Mouse (Mus musculus) liver, embryonic 16.5 days (tissue): ENCODE measurements at regions not wholly inside any gene's neighbourhood (a gene's known extent, or its start where the extent isn't known, plus 50 kb on each side); places are given as distances from the start of the nearest gene placed in this dataset.

ENCODE experiments used
- ATAC-seq: fragments of 200-750 bp; cut with Nextera tagmentation; 2 replicates; pipeline ENCODE4 v1.8.0; 2017; ENCODE audit warnings: low read depth, mild to moderate bottlenecking, moderate number of reproducible peaks, moderate library complexity
- H3K27ac ChIP-seq: fragments of 300-500 bp; sonication (generic); 2 replicates; pipeline ENCODE4 v1.5.1; 2014; ENCODE audit warnings: mild to moderate bottlenecking, low read length
- H3K27me3 ChIP-seq: fragments of 300-500 bp; sonication (generic); 2 replicates; pipeline ENCODE4 v1.6.1; 2014; ENCODE audit warnings: low read depth, low read length, mixed read lengths; ENCODE audit not compliant: control insufficient read depth, insufficient read depth
- H3K36me3 ChIP-seq: fragments of 300-500 bp; sonication (generic); 2 replicates; pipeline ENCODE4 v1.6.1; 2014; ENCODE audit warnings: mild to moderate bottlenecking; ENCODE audit not compliant: control insufficient read depth, insufficient read depth
- H3K4me1 ChIP-seq: fragments of 300-500 bp; sonication (generic); 2 replicates; pipeline ENCODE4 v1.6.1; 2014; ENCODE audit warnings: low read depth, low read length, mixed read lengths; ENCODE audit not compliant: control insufficient read depth
- H3K4me2 ChIP-seq: fragments of 300-500 bp; sonication (generic); 2 replicates; pipeline ENCODE4 v1.6.1; 2014; ENCODE audit warnings: low read depth, low read length, mixed read lengths
- H3K4me3 ChIP-seq: fragments of 300-500 bp; sonication (generic); 2 replicates; pipeline ENCODE4 v1.5.1; 2014; ENCODE audit warnings: low read depth, mild to moderate bottlenecking, low read length
- H3K9ac ChIP-seq: fragments of 300-500 bp; sonication (generic); 2 replicates; pipeline ENCODE4 v1.6.1; 2014; ENCODE audit warnings: low read depth, low read length
- H3K9me3 ChIP-seq: fragments of 300-500 bp; sonication (generic); replicated peaks from 2 replicates; pipeline ENCODE4 v1.6.1; 2016; ENCODE audit warnings: low read length; ENCODE audit not compliant: control insufficient read depth
- WGBS: fragments of 180-500 bp; shearing (Covaris S2); extraction: QIAGEN DNeasy Blood & Tissue Kit; methylation state at CpG from one replicate; pipeline ENCODE4 v1.1.7; 2014; ENCODE audit not compliant: insufficient replicate concordance; 5-methylcytosine and 5-hydroxymethylcytosine counted together

GRCm38 (mm10) chr3:60758568-60758967, 244.0 kb upstream of the P2ry1 start:
- 59% methylated on average over 2 of the region's 2 CpGs for WGBS

GRCm38 (mm10) chr3:60759046-60759445, 243.5 kb upstream of the P2ry1 start:
- Histone ChIP-seq H3K27ac (no peak overlapping the region), H3K4me1 (no peaks in the 10 kb centered on the region), H3K36me3 (no peaks in the 10 kb centered on the region), H3K27me3 (no peaks in the 10 kb centered on the region), H3K9me3 (no peaks in the 10 kb centered on the region), H3K4me2 (no peak overlapping the region), H3K9ac (no peak overlapping the region), H3K4me3 (no peak overlapping the region)
- no peak for ATAC-seq

More at GRCm38 (mm10) chr3:60758568-60758967, 244.0 kb upstream of the P2ry1 start:
- Histone ChIP-seq H3K4me2 (no peak overlapping the region), H3K27me3 (no peaks in the 10 kb centered on the region), H3K4me1 (no peaks in the 10 kb centered on the region), H3K9me3 (no peaks in the 10 kb centered on the region), H3K9ac (no peak overlapping the region), H3K36me3 (no peaks in the 10 kb centered on the region), H3K4me3 (no peak overlapping the region), H3K27ac (no peak overlapping the region)
- no peak for ATAC-seq

GRCm38 (mm10) chr3:60762874-60763273, 239.7 kb upstream of the P2ry1 start:
- H3K27ac ChIP-seq, result no peak overlapping the region
- ATAC-seq, result peak; percentile 50; the same call in 1 of the 2 replicates
- no peaks in the 10 kb centered on the region for H3K9me3 ChIP-seq
- no peak overlapping the region for H3K4me2 ChIP-seq
- H3K9ac ChIP-seq, result no peak overlapping the region
- H3K4me3 ChIP-seq, result no peak overlapping the region
- H3K4me1 ChIP-seq, result no peaks in the 10 kb centered on the region
- no peaks in the 10 kb centered on the region for H3K27me3 ChIP-seq
- WGBS, result 48% methylated on average over 4 of the region's 4 CpGs
- no peaks in the 10 kb centered on the region for H3K36me3 ChIP-seq

GRCm38 (mm10) chr3:60765079-60765478, 237.5 kb upstream of the P2ry1 start:
- Histone ChIP-seq H3K4me3 (no peak overlapping the region), H3K4me1 (no peaks in the 10 kb centered on the region), H3K36me3 (no peaks in the 10 kb centered on the region), H3K4me2 (no peak overlapping the region), H3K9ac (no peak overlapping the region), H3K27me3 (no peaks in the 10 kb centered on the region), H3K9me3 (no peaks in the 10 kb centered on the region), H3K27ac (no peak overlapping the region)
- ATAC-seq, result no peak
- WGBS, result 51% methylated on average over 4 of the region's 4 CpGs

- Histone ChIP-seq H3K9me3 (no peaks in the 10 kb centered on the region), H3K4me2 (no peak overlapping the region), H3K27ac (no peak overlapping the region), H3K4me1 (no peaks in the 10 kb centered on the region), H3K9ac (no peak overlapping the region), H3K4me3 (no peak overlapping the region), H3K27me3 (no peaks in the 10 kb centered on the region), H3K36me3 (no peaks in the 10 kb centered on the region)
- no peak for ATAC-seq
These were observed 233.6 kb upstream of the P2ry1 start for GRCm38 (mm10) chr3:60768996-60769395.

- no peaks in the 10 kb centered on the region for H3K4me1 ChIP-seq
- ATAC-seq, result no peak
- no peaks in the 10 kb centered on the region for H3K27me3 ChIP-seq
- H3K9me3 ChIP-seq, result no peaks in the 10 kb centered on the region
- WGBS, result 63% methylated on average over 4 of the region's 4 CpGs
- no peaks in the 10 kb centered on the region for H3K36me3 ChIP-seq
- H3K9ac ChIP-seq, result no peak overlapping the region
- no peak overlapping the region for H3K27ac ChIP-seq
- no peak overlapping the region for H3K4me3 ChIP-seq
- H3K4me2 ChIP-seq, result no peak overlapping the region
These were observed 230.7 kb upstream of the P2ry1 start for GRCm38 (mm10) chr3:60771866-60772265.

GRCm38 (mm10) chr3:60773383-60773782, 229.2 kb upstream of the P2ry1 start:
- Histone ChIP-seq H3K9me3 (no peaks in the 10 kb centered on the region), H3K36me3 (no peaks in the 10 kb centered on the region), H3K4me1 (no peaks in the 10 kb centered on the region), H3K4me3 (no peak overlapping the region), H3K27me3 (no peaks in the 10 kb centered on the region), H3K4me2 (no peak overlapping the region), H3K9ac (no peak overlapping the region), H3K27ac (no peak overlapping the region)
- 63% methylated on average over 3 of the region's 3 CpGs for WGBS
- no peak for ATAC-seq

GRCm38 (mm10) chr3:60785137-60785875, 217.3 kb upstream of the P2ry1 start:
- H3K4me1 ChIP-seq, result peaks cover 26% of the 10 kb centered on the region
- H3K27me3 ChIP-seq, result no peaks in the 10 kb centered on the region
- WGBS, result 7% methylated on average over 9 of the region's 9 CpGs
- no peaks in the 10 kb centered on the region for H3K36me3 ChIP-seq
- peak overlapping the region; percentile 97 for H3K27ac ChIP-seq
- peak overlapping the region; percentile 60 for H3K4me2 ChIP-seq
- H3K9me3 ChIP-seq, result no peaks in the 10 kb centered on the region
- no peak overlapping the region for H3K4me3 ChIP-seq
- ATAC-seq, result peak; percentile 99
- peak overlapping the region; percentile 46 for H3K9ac ChIP-seq

GRCm38 (mm10) chr3:60787989-60788388, 214.6 kb upstream of the P2ry1 start:
- no peak overlapping the region for H3K4me3 ChIP-seq
- no peak overlapping the region for H3K4me2 ChIP-seq
- H3K9me3 ChIP-seq, result no peaks in the 10 kb centered on the region
- H3K36me3 ChIP-seq, result no peaks in the 10 kb centered on the region
- 47% methylated on average over 8 of the region's 8 CpGs for WGBS
- ATAC-seq, result no peak
- H3K4me1 ChIP-seq, result peaks cover 26% of the 10 kb centered on the region
- H3K27me3 ChIP-seq, result no peaks in the 10 kb centered on the region
- H3K9ac ChIP-seq, result no peak overlapping the region
- H3K27ac ChIP-seq, result no peak overlapping the region
